Mouse (Mus musculus) granulocyte monocyte progenitor cell, adult 5-6 weeks (primary cell): Measurements from ENCODE around the gene Rbms3. TPM values are rescaled to one million over a fixed set of nuclear protein-coding genes. Genes with fewer than 3 reads are reported as not detected.

Source experiments
- ATAC-seq: replicated peaks from 2 replicates; pipeline ENCODE4 v1.8.0; 2016; ENCODE audit warnings: mild to moderate bottlenecking, moderate TSS enrichment, inconsistent platforms; ENCODE audit not compliant: poor library complexity, severe bottlenecking
- total RNA-seq, 2 experiments: library from RNA; stranded (forward) in 1 of 2; stranded (reverse) in 1 of 2; fragments of 200-712, 200-1000 nt in 1 of 2; fragments of >200 nt in 1 of 2; fragmentation: Nextera tagmentation in 1 of 2; gene quantifications; 2 replicates each; pipeline ENCODE4 v1.2.3; 2014 to 2017

Rbms3 gene
- total RNA-seq, 2 experiments from 2014 or later: not detected

GRCm38 (mm10) chr9:117072433-117073099 is 557.1 kb downstream of the Rbms3 start:
- ATAC-seq: no peak

- no peak for ATAC-seq
These were observed 559.1 kb downstream of the Rbms3 start for GRCm38 (mm10) chr9:117070616-117071015.

GRCm38 (mm10) chr9:117069232-117069631 is 560.5 kb downstream of the Rbms3 start:
- no peak for ATAC-seq

- no peak for ATAC-seq
These were observed 561.9 kb downstream of the Rbms3 start for GRCm38 (mm10) chr9:117067703-117068419.

GRCm38 (mm10) chr9:117066502-117066901 is 563.2 kb downstream of the Rbms3 start:
- ATAC-seq: no peak

- ATAC-seq: no peak
These were observed 564.1 kb downstream of the Rbms3 start for GRCm38 (mm10) chr9:117065601-117066000.

GRCm38 (mm10) chr9:117059586-117059985 is 570.1 kb downstream of the Rbms3 start:
- no peak for ATAC-seq

GRCm38 (mm10) chr9:117059135-117059534 is 570.6 kb downstream of the Rbms3 start:
- no peak for ATAC-seq

GRCm38 (mm10) chr9:117051935-117052334 is 577.8 kb downstream of the Rbms3 start:
- no peak for ATAC-seq

- no peak for ATAC-seq
These were observed 581.1 kb downstream of the Rbms3 start for GRCm38 (mm10) chr9:117048641-117049040.

GRCm38 (mm10) chr9:117041993-117042366 is 587.7 kb downstream of the Rbms3 start:
- no peak for ATAC-seq

- no peak for ATAC-seq
These were observed 588.3 kb downstream of the Rbms3 start for GRCm38 (mm10) chr9:117041291-117041992.

GRCm38 (mm10) chr9:117039941-117040453 is 589.7 kb downstream of the Rbms3 start:
- no peak for ATAC-seq

- no peak for ATAC-seq
These were observed 597.0 kb downstream of the Rbms3 start for GRCm38 (mm10) chr9:117032690-117033089.

- no peak for ATAC-seq
These were observed 598.5 kb downstream of the Rbms3 start for GRCm38 (mm10) chr9:117031237-117031636.

GRCm38 (mm10) chr9:117030837-117031236 is 598.9 kb downstream of the Rbms3 start:
- ATAC-seq: no peak

GRCm38 (mm10) chr9:117029953-117030352 is 599.8 kb downstream of the Rbms3 start:
- ATAC-seq: peak; percentile 35; the same call in 1 of the 2 replicates

- no peak for ATAC-seq
These were observed 601.1 kb downstream of the Rbms3 start for GRCm38 (mm10) chr9:117028586-117028985.

GRCm38 (mm10) chr9:117022086-117022485 is 607.6 kb downstream of the Rbms3 start:
- no peak for ATAC-seq

- no peak for ATAC-seq
These were observed 608.2 kb downstream of the Rbms3 start for GRCm38 (mm10) chr9:117021506-117021905.

GRCm38 (mm10) chr9:117020216-117020615 is 609.5 kb downstream of the Rbms3 start:
- no peak for ATAC-seq
